Comparison of ENCODE assay signal across 15 mouse cellular contexts in the genomic region with DNA sequence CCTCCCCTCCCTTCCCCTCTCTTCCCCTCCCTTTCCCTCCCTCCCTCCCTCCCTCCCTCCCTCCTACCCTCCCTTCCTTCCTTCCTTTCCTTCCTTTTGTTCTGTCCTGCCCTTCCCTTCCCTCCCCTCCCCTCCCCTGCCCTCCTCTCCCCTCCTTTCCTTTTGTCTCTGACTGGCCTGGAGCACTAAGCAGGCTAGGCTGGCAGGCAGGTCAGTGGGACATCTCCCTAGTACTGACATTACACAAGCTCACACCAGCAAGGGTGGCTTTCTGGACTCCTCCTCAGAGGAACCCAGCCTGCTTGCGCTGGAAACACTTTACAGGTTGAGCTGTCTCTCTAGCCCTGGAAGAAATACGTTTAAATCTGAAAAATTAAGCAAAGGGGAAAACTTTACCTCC.
"Had no signal": no experiment of that assay in that cellular context is flagged by ENCODE, and none has a peak within 500 bp of the region (broad histone marks: within the 10 kb centered on the region; RNA-seq: fewer than 3 reads in every experiment).

No protein-coding gene starts in this region.

- ATAC-seq: liver, embryonic 12.5 days had no signal

- H3K27me3 ChIP-seq: limb, embryonic 15.5 days; liver, embryonic 12.5 days; neural tube, embryonic 15.5 days; stomach, embryonic 15.5 days had no signal

- H3K4me2 ChIP-seq: kidney, embryonic 15.5 days; limb, embryonic 15.5 days; liver, embryonic 12.5 days; lung, embryonic 14.5 days; neural tube, embryonic 15.5 days; stomach, embryonic 15.5 days had no signal

- H3K36me3 ChIP-seq: kidney, embryonic 15.5 days; limb, embryonic 15.5 days; liver, embryonic 12.5 days; neural tube, embryonic 15.5 days; stomach, embryonic 15.5 days had no signal

- H3K9ac ChIP-seq: kidney, embryonic 15.5 days; limb, embryonic 15.5 days; liver, embryonic 12.5 days; lung, embryonic 14.5 days; neural tube, embryonic 15.5 days; stomach, embryonic 15.5 days had no signal

- H3K9me3 ChIP-seq: kidney, embryonic 15.5 days; limb, embryonic 15.5 days; liver, embryonic 12.5 days; neural tube, embryonic 15.5 days; stomach, embryonic 15.5 days had no signal

- H3K4me1 ChIP-seq: stomach, embryonic 15.5 days had no signal

- DNase-seq: kidney, adult 2 months; kidney, postnatal 14 days; lung, embryonic 14.5 days; lung, postnatal 10 days; lung, postnatal 4 days; midbrain, embryonic 14.5 days; right cerebral cortex, postnatal 14 days; thymus, adult 2 months; thymus, postnatal 36 days had no signal

- H3K27ac ChIP-seq: kidney, embryonic 15.5 days; left cerebral cortex, adult 2 months; limb, embryonic 15.5 days; liver, embryonic 12.5 days; neural tube, embryonic 15.5 days; stomach, embryonic 15.5 days had no signal

- H3K4me3 ChIP-seq: kidney, embryonic 15.5 days; left cerebral cortex, adult 2 months; limb, embryonic 15.5 days; liver, embryonic 12.5 days; neural tube, embryonic 15.5 days; stomach, embryonic 15.5 days had no signal
